Mouse (Mus musculus): ENCODE results near the gene Cpne4. TPM values are rescaled to one million over a fixed set of nuclear protein-coding genes. Genes with fewer than 3 reads are reported as not detected.

Gene Cpne4
- 0.10 and 0.15 TPM in 2 replicates for polyA plus RNA-seq (2012; rRNA removed)

DNA sequence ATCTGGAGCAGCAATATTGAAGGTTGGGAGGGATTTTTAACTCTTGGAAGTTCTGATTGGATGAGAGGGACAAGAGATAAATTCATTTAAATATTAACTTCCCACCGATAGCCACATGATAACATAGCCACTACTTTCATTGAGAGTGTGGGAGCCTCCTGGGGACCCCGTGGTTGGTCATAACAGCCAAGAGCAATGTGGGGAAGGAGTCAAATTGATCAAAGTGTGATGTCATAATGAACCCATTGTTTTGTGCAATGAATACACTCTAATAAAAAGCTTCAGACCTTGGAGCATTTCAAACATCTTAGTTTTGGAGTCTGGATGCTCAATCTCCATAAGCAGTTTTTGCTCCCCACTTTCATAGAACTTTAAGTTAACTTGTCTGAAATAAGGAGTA is at the start of gene Cpne4:
Gene Cpne4 (plus strand): TSS at position 301 of the 400 bp plus-strand sequence.
- Histone ChIP-seq H3K27ac (ENCODE audit: control insufficient read depth, insufficient read depth, low read length) (no peak within 1 kb of the TSS), H3K27me3 (ENCODE audit: control insufficient read depth, insufficient read depth, low read length) (no peaks in the 10 kb centered on the region), H3K4me1 (replicated peaks; ENCODE audit: control insufficient read depth, insufficient read depth, low read length) (no peaks in the 10 kb centered on the region), H3K36me3 (ENCODE audit: control insufficient read depth, insufficient read depth, low read length) (no peaks in the 10 kb centered on the region), H3K4me3 (ENCODE audit: control insufficient read depth, insufficient read depth, low read length) (no peak within 1 kb of the TSS)
- DNase-seq = no peak
- no peak for TF ChIP-seq POLR2A (IDR thresholded peaks at IDR 0.05; ENCODE audit: control insufficient read depth, extremely low read depth, insufficient read depth, low read length, poor library complexity)
- no peak for TF ChIP-seq CTCF (IDR thresholded peaks at IDR 0.05; ENCODE audit: borderline replicate concordance, control insufficient read depth, extremely low read depth, insufficient read depth, low read length, poor library complexity)
- WGBS = 80% methylated on average over 2 of the region's 2 CpGs

GRCm38 (mm10) chr9:104515187-104515586 is 31.9 kb upstream of the Cpne4 start:
- 89% methylated on average over 6 of the region's 6 CpGs for WGBS
- Histone ChIP-seq H3K4me1 (replicated peaks; ENCODE audit: control insufficient read depth, insufficient read depth, low read length) (no peaks in the 10 kb centered on the region), H3K27me3 (ENCODE audit: control insufficient read depth, insufficient read depth, low read length) (no peaks in the 10 kb centered on the region), H3K36me3 (ENCODE audit: control insufficient read depth, insufficient read depth, low read length) (no peaks in the 10 kb centered on the region), H3K27ac (ENCODE audit: control insufficient read depth, insufficient read depth, low read length) (no peak overlapping the region), H3K4me3 (ENCODE audit: control insufficient read depth, insufficient read depth, low read length) (no peak overlapping the region)
- TF ChIP-seq POLR2A (IDR thresholded peaks at IDR 0.05; ENCODE audit: control insufficient read depth, extremely low read depth, insufficient read depth, low read length, poor library complexity) (no peak), CTCF (IDR thresholded peaks at IDR 0.05; ENCODE audit: borderline replicate concordance, control insufficient read depth, extremely low read depth, insufficient read depth, low read length, poor library complexity) (no peak)
- DNase-seq = no peak

GRCm38 (mm10) chr9:104535508-104535907 is 11.6 kb upstream of the Cpne4 start:
- H3K36me3 ChIP-seq (ENCODE audit: control insufficient read depth, insufficient read depth, low read length) = no peaks in the 10 kb centered on the region
- 60% methylated on average over 6 of the region's 6 CpGs for WGBS
- no peaks in the 10 kb centered on the region for H3K4me1 ChIP-seq (replicated peaks; ENCODE audit: control insufficient read depth, insufficient read depth, low read length)
- no peak for TF ChIP-seq POLR2A (IDR thresholded peaks at IDR 0.05; ENCODE audit: control insufficient read depth, extremely low read depth, insufficient read depth, low read length, poor library complexity)
- no peak for TF ChIP-seq CTCF (IDR thresholded peaks at IDR 0.05; ENCODE audit: borderline replicate concordance, control insufficient read depth, extremely low read depth, insufficient read depth, low read length, poor library complexity)
- no peak overlapping the region for H3K4me3 ChIP-seq (ENCODE audit: control insufficient read depth, insufficient read depth, low read length)
- no peaks in the 10 kb centered on the region for H3K27me3 ChIP-seq (ENCODE audit: control insufficient read depth, insufficient read depth, low read length)
- peak; percentile 5 for DNase-seq
- no peak overlapping the region for H3K27ac ChIP-seq (ENCODE audit: control insufficient read depth, insufficient read depth, low read length)

DNA sequence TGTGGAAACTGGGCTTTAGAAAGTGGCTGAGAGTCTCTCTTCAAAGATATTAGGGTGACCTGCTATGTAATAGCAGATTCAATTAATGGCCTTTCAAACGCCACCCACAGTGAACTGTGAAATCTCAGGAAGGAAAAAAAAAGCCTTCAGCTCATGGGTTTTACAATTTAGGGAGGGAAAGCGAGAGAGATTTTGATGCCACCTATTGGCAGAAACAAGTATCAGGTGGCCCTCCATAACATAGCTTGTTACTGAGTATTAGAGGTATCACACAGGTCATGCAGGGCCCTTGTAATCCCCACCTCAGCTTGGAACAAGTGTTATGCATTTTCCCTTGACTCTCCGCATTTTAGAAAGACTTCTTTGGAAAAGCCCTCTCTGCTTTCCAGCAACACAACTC is 18.7 kb downstream of the Cpne4 start:
- WGBS = 25% methylated on average over 3 of the region's 3 CpGs
- Histone ChIP-seq H3K4me1 (replicated peaks; ENCODE audit: control insufficient read depth, insufficient read depth, low read length) (no peaks in the 10 kb centered on the region), H3K4me3 (ENCODE audit: control insufficient read depth, insufficient read depth, low read length) (no peak overlapping the region), H3K27ac (ENCODE audit: control insufficient read depth, insufficient read depth, low read length) (no peak overlapping the region), H3K36me3 (ENCODE audit: control insufficient read depth, insufficient read depth, low read length) (no peaks in the 10 kb centered on the region), H3K27me3 (ENCODE audit: control insufficient read depth, insufficient read depth, low read length) (no peaks in the 10 kb centered on the region)
- TF ChIP-seq POLR2A (IDR thresholded peaks at IDR 0.05; ENCODE audit: control insufficient read depth, extremely low read depth, insufficient read depth, low read length, poor library complexity) = no peak
- TF ChIP-seq CTCF (IDR thresholded peaks at IDR 0.05; ENCODE audit: borderline replicate concordance, control insufficient read depth, extremely low read depth, insufficient read depth, low read length, poor library complexity) = no peak
- DNase-seq = no peak

DNA sequence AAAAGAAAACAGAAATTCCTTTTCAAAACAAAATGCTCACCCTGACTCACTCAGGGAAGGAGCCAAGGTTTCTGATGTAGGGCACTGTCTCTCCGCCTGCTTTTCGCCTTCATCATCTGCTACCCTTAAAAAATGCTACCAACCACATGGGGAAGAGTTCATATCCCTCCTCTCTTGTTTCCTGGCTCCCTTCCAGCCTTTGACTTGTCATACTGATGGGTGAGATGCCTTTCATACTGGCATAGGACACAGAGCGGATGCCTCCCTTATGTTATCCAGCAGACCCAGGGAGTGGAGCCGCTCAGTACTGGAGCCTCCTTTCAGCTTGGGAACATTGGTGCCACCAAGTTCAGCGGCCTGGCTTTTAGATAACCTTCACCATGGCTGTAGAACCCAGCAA is 19.4 kb downstream of the Cpne4 start:
- Histone ChIP-seq H3K4me1 (replicated peaks; ENCODE audit: control insufficient read depth, insufficient read depth, low read length) (no peaks in the 10 kb centered on the region), H3K27ac (ENCODE audit: control insufficient read depth, insufficient read depth, low read length) (no peak overlapping the region), H3K4me3 (ENCODE audit: control insufficient read depth, insufficient read depth, low read length) (no peak overlapping the region), H3K27me3 (ENCODE audit: control insufficient read depth, insufficient read depth, low read length) (no peaks in the 10 kb centered on the region), H3K36me3 (ENCODE audit: control insufficient read depth, insufficient read depth, low read length) (no peaks in the 10 kb centered on the region)
- TF ChIP-seq CTCF (IDR thresholded peaks at IDR 0.05; ENCODE audit: borderline replicate concordance, control insufficient read depth, extremely low read depth, insufficient read depth, low read length, poor library complexity) (no peak), POLR2A (IDR thresholded peaks at IDR 0.05; ENCODE audit: control insufficient read depth, extremely low read depth, insufficient read depth, low read length, poor library complexity) (no peak)
- no peak for DNase-seq
- WGBS = 86% methylated on average over 5 of the region's 5 CpGs

GRCm38 (mm10) chr9:104567096-104567495 is 20.0 kb downstream of the Cpne4 start:
- Histone ChIP-seq H3K4me1 (replicated peaks; ENCODE audit: control insufficient read depth, insufficient read depth, low read length) (no peaks in the 10 kb centered on the region), H3K36me3 (ENCODE audit: control insufficient read depth, insufficient read depth, low read length) (no peaks in the 10 kb centered on the region), H3K4me3 (ENCODE audit: control insufficient read depth, insufficient read depth, low read length) (no peak overlapping the region), H3K27ac (ENCODE audit: control insufficient read depth, insufficient read depth, low read length) (no peak overlapping the region), H3K27me3 (ENCODE audit: control insufficient read depth, insufficient read depth, low read length) (no peaks in the 10 kb centered on the region)
- DNase-seq = no peak
- TF ChIP-seq CTCF (IDR thresholded peaks at IDR 0.05; ENCODE audit: borderline replicate concordance, control insufficient read depth, extremely low read depth, insufficient read depth, low read length, poor library complexity) = no peak
- no peak for TF ChIP-seq POLR2A (IDR thresholded peaks at IDR 0.05; ENCODE audit: control insufficient read depth, extremely low read depth, insufficient read depth, low read length, poor library complexity)
- 73% methylated on average over 7 of the region's 7 CpGs for WGBS

All from thymus, adult 2 months (tissue).